10 mouse cellular contexts compared by ENCODE assay signal in genomic region chr13:97545971-97546454, GRCm38 (mm10).
DNase-seq lines count a peak whose midpoint lies in the region; ATAC-seq and TF ChIP-seq lines count a peak whose summit lies in the region.
"Had no signal": no experiment of that assay in that cellular context is flagged by ENCODE, and none has a peak within 500 bp of the region (broad histone marks: within the 10 kb centered on the region; RNA-seq: fewer than 3 reads in every experiment).

No protein-coding gene starts in this region.

- H3K36me3 ChIP-seq in intestine, postnatal 0 days (ENCODE audit: control insufficient read depth, insufficient read depth), result no peaks in the 10 kb centered on the region
- H3K36me3 ChIP-seq: embryonic facial prominence, embryonic 15.5 days; limb, embryonic 13.5 days had no signal

- peak; percentile 36; the same call in 1 of the 2 replicates for ATAC-seq in intestine, postnatal 0 days
- no peak for ATAC-seq in inflammation-experienced regulatory T-cells, adult 6 months

- intact Hi-C loops in heart, postnatal 10 days (cut with DNase I), result loop anchor here (2.0 kb wide), 1 partner anchor 75 kb away; no protein-coding TSS in a partner anchor

- TF ChIP-seq CTCF in cerebellum, adult 2 months (IDR thresholded peaks at IDR 0.05; ENCODE audit: borderline replicate concordance, insufficient read depth, low read depth, low read length), result no peak
- TF ChIP-seq CTCF in intestine, postnatal 0 days (IDR thresholded peaks at IDR 0.05; ENCODE audit: low read depth), result no peak

- no peak overlapping the region for H3K4me3 ChIP-seq in cerebellum, adult 2 months (replicated peaks; ENCODE audit: insufficient read depth, low read depth, low read length)
- no peak overlapping the region for H3K4me3 ChIP-seq in intestine, postnatal 0 days (ENCODE audit: low read depth, low read length)
- H3K4me3 ChIP-seq: embryonic facial prominence, embryonic 15.5 days; limb, embryonic 13.5 days had no signal

- whole genome bisulfite sequencing in cerebellum, adult 2 months, result 8% methylated on average over 9 of the region's 9 CpGs
- 36% methylated on average over 9 of the region's 9 CpGs for WGBS in intestine, postnatal 0 days

- H3K4me1 ChIP-seq in cerebellum, adult 2 months (ENCODE audit: control insufficient read depth, insufficient read depth, low read length), result peaks cover 31% of the 10 kb centered on the region
- H3K4me1 ChIP-seq in intestine, postnatal 0 days (replicated peaks; ENCODE audit: control insufficient read depth, insufficient read depth, low read length), result peaks cover 18% of the 10 kb centered on the region

- H3K9ac ChIP-seq in intestine, postnatal 0 days (ENCODE audit: low read depth, low read length), result no peak overlapping the region
- H3K9ac ChIP-seq: embryonic facial prominence, embryonic 15.5 days; limb, embryonic 13.5 days had no signal

- DNase-seq in heart, adult 18-20 months, result peak; percentile 31 to 66
- no peak for DNase-seq in heart, postnatal 10 days
- DNase-seq in 3134 (ENCODE audit: extremely low read depth, insufficient read length, low spot score), result peak; percentile 71
- peak; percentile 70 to 87 for DNase-seq in cerebellum, adult 2 months
- no peak for DNase-seq in thymus, postnatal 36 days
- no peak for DNase-seq in spleen, postnatal 10 days (ENCODE audit: low spot score in 2 of 2)

- TF ChIP-seq POLR2A in cerebellum, adult 2 months (IDR thresholded peaks at IDR 0.05; ENCODE audit: borderline replicate concordance, insufficient read depth, low read length), result no peak

- H3K27me3 ChIP-seq in cerebellum, adult 2 months (ENCODE audit: control insufficient read depth, insufficient read depth, low read length), result no peaks in the 10 kb centered on the region
- H3K27me3 ChIP-seq in intestine, postnatal 0 days (replicated peaks; ENCODE audit: control insufficient read depth, insufficient read depth, low read length), result no peaks in the 10 kb centered on the region
- H3K27me3 ChIP-seq: embryonic facial prominence, embryonic 15.5 days; limb, embryonic 13.5 days had no signal

- no peak overlapping the region for H3K27ac ChIP-seq in cerebellum, adult 2 months (ENCODE audit: insufficient read depth, low read length)
- no peak overlapping the region for H3K27ac ChIP-seq in intestine, postnatal 0 days (ENCODE audit: low read depth, low read length)
- H3K27ac ChIP-seq: embryonic facial prominence, embryonic 15.5 days; limb, embryonic 13.5 days had no signal

- no peak overlapping the region for H3K4me2 ChIP-seq in intestine, postnatal 0 days (replicated peaks; ENCODE audit: low read depth)
- H3K4me2 ChIP-seq: embryonic facial prominence, embryonic 15.5 days; limb, embryonic 13.5 days had no signal

- no peaks in the 10 kb centered on the region for H3K9me3 ChIP-seq in intestine, postnatal 0 days (ENCODE audit: control insufficient read depth)
- H3K9me3 ChIP-seq: embryonic facial prominence, embryonic 15.5 days; limb, embryonic 13.5 days had no signal

Comparison
In these comparisons a context has a peak if more than half of its experiments do, and no peak if none do; other contexts are left out.
1. DNase-seq: peak in heart, adult 18-20 months (2 of 2), 3134 (single experiment) and cerebellum, adult 2 months (2 of 2); none in heart, postnatal 10 days (0 of 2), thymus, postnatal 36 days (0 of 2) and spleen, postnatal 10 days (0 of 2).